11 mouse cellular contexts compared by ENCODE assay signal in genomic region chr6:22205030-22205750, GRCm38 (mm10).
DNase-seq lines count a peak whose midpoint lies in the region; ATAC-seq and TF ChIP-seq lines count a peak whose summit lies in the region.
"Had no signal": no experiment of that assay in that cellular context is flagged by ENCODE, and none has a peak within 500 bp of the region (broad histone marks: within the 10 kb centered on the region; RNA-seq: fewer than 3 reads in every experiment).

No protein-coding gene starts in this region.

- no peaks in the 10 kb centered on the region for H3K36me3 ChIP-seq in kidney, embryonic 14.5 days (ENCODE audit: control insufficient read depth, insufficient read depth, low read length)
- no peaks in the 10 kb centered on the region for H3K36me3 ChIP-seq in embryonic facial prominence, embryonic 15.5 days
- H3K36me3 ChIP-seq in midbrain, postnatal 0 days (ENCODE audit: insufficient read depth, low read length): no peaks in the 10 kb centered on the region
- H3K36me3 ChIP-seq: liver, embryonic 15.5 days had no signal

- DNase-seq in cerebellum, postnatal 25 days: peak; percentile 9 to 13
- no peak for DNase-seq in cerebellum, adult 11-12 months
- DNase-seq in kidney, postnatal 10 days: no peak
- DNase-seq in midbrain, postnatal 0 days (ENCODE audit: low spot score): peak; percentile 55
- no peak for DNase-seq in urinary bladder, postnatal 10 days (ENCODE audit: low spot score)
- DNase-seq in embryo, embryonic 10.5 days (ENCODE audit: low spot score): no peak
- DNase-seq: layer of hippocampus, postnatal 36 days; thymus, postnatal 36 days had no signal

- no peak overlapping the region for H3K9ac ChIP-seq in kidney, embryonic 14.5 days (ENCODE audit: low read depth, low read length)
- no peak overlapping the region for H3K9ac ChIP-seq in embryonic facial prominence, embryonic 15.5 days
- no peak overlapping the region; the same call in 1 of the 2 replicates for H3K9ac ChIP-seq in midbrain, postnatal 0 days (replicated peaks; ENCODE audit: low read length, poor library complexity, severe bottlenecking)
- H3K9ac ChIP-seq: liver, embryonic 15.5 days had no signal

- ATAC-seq in kidney, embryonic 14.5 days (ENCODE audit: low FRiP score, low TSS enrichment): peak; percentile 69; the same call in 1 of the 2 replicates
- ATAC-seq in embryonic facial prominence, embryonic 15.5 days (ENCODE audit: insufficient number of reproducible peaks, low FRiP score, low TSS enrichment, low read depth): no peak
- peak; percentile 44; the same call in 1 of the 2 replicates for ATAC-seq in midbrain, postnatal 0 days (ENCODE audit: low FRiP score)

- H3K4me1 ChIP-seq in kidney, embryonic 14.5 days (ENCODE audit: control insufficient read depth, insufficient read depth, low read length): no peaks in the 10 kb centered on the region
- H3K4me1 ChIP-seq in embryonic facial prominence, embryonic 15.5 days: peaks cover 13% of the 10 kb centered on the region; the same call in 1 of the 2 replicates
- 0 out of 2 replicates have a peak, but pooled peaks cover 2% of the 10 kb centered on the region for H3K4me1 ChIP-seq in midbrain, postnatal 0 days (ENCODE audit: insufficient read depth, low read length)
- H3K4me1 ChIP-seq: liver, embryonic 15.5 days had no signal

- no peaks in the 10 kb centered on the region for H3K27me3 ChIP-seq in kidney, embryonic 14.5 days (ENCODE audit: control insufficient read depth, insufficient read depth, low read length)
- H3K27me3 ChIP-seq in embryonic facial prominence, embryonic 15.5 days: no peaks in the 10 kb centered on the region
- H3K27me3 ChIP-seq in midbrain, postnatal 0 days (ENCODE audit: insufficient read depth, low read length): no peaks in the 10 kb centered on the region
- H3K27me3 ChIP-seq: liver, embryonic 15.5 days had no signal

- WGBS in kidney, embryonic 14.5 days: 60% methylated on average over 12 of the region's 12 CpGs
- WGBS in embryonic facial prominence, embryonic 15.5 days: 49% methylated on average over 12 of the region's 12 CpGs
- 57% methylated on average over 12 of the region's 12 CpGs for WGBS in midbrain, postnatal 0 days

- TF ChIP-seq CTCF in midbrain, postnatal 0 days (IDR thresholded peaks at IDR 0.05): no peak

- no peaks in the 10 kb centered on the region for H3K9me3 ChIP-seq in kidney, embryonic 14.5 days (ENCODE audit: control insufficient read depth, low read length)
- H3K9me3 ChIP-seq in embryonic facial prominence, embryonic 15.5 days (replicated peaks): no peaks in the 10 kb centered on the region
- H3K9me3 ChIP-seq in midbrain, postnatal 0 days (ENCODE audit: low read length): no peaks in the 10 kb centered on the region
- H3K9me3 ChIP-seq: liver, embryonic 15.5 days had no signal

- no peak overlapping the region for H3K4me2 ChIP-seq in kidney, embryonic 14.5 days (replicated peaks; ENCODE audit: low read depth, low read length)
- peak overlapping the region; percentile 32 for H3K4me2 ChIP-seq in embryonic facial prominence, embryonic 15.5 days (replicated peaks)
- H3K4me2 ChIP-seq in midbrain, postnatal 0 days (ENCODE audit: low read depth, low read length, poor library complexity, severe bottlenecking): peak overlapping the region; percentile 22; the same call in 1 of the 2 replicates
- H3K4me2 ChIP-seq: liver, embryonic 15.5 days had no signal

- H3K27ac ChIP-seq in kidney, embryonic 14.5 days (ENCODE audit: low read depth, low read length): no peak overlapping the region
- H3K27ac ChIP-seq in embryonic facial prominence, embryonic 15.5 days (replicated peaks): 0 out of 2 replicates have a peak overlapping the region, but pooled peaks have one; percentile 11
- H3K27ac ChIP-seq in midbrain, postnatal 0 days (ENCODE audit: low read depth, low read length): no peak overlapping the region
- H3K27ac ChIP-seq: liver, embryonic 15.5 days had no signal

- no peak overlapping the region for H3K4me3 ChIP-seq in kidney, embryonic 14.5 days (ENCODE audit: low read length)
- 0 out of 2 replicates have a peak overlapping the region, but pooled peaks have one; percentile 8 for H3K4me3 ChIP-seq in embryonic facial prominence, embryonic 15.5 days (replicated peaks)
- H3K4me3 ChIP-seq in midbrain, postnatal 0 days (ENCODE audit: low read depth, low read length): no peak overlapping the region
- H3K4me3 ChIP-seq: liver, embryonic 15.5 days had no signal

Comparison
In these comparisons a context has a peak if more than half of its experiments do, and no peak if none do; other contexts are left out.
1. DNase-seq: peak in cerebellum, postnatal 25 days (2 of 2) and midbrain, postnatal 0 days (single experiment); none in cerebellum, adult 11-12 months (single experiment), kidney, postnatal 10 days (single experiment), urinary bladder, postnatal 10 days (single experiment) and embryo, embryonic 10.5 days (single experiment).